Mouse (Mus musculus) embryonic fibroblast, embryonic 13.5 days (primary cell): Measurements from ENCODE around the gene Pet100. TPM values are rescaled to one million over a fixed set of nuclear protein-coding genes. Genes with fewer than 3 reads are reported as not detected.

Source experiments
- H3K27ac ChIP-seq: 2 replicates; pipeline ENCODE4 v1.5.1; 2012; ENCODE audit warnings: low read length, control low read depth, inconsistent platforms; ENCODE audit not compliant: insufficient read depth
- H3K4me1 ChIP-seq: 2 replicates; pipeline ENCODE4 v1.6.1; 2011; ENCODE audit warnings: low read length; ENCODE audit not compliant: control insufficient read depth, insufficient read depth
- H3K4me3 ChIP-seq: 2 replicates; pipeline ENCODE4 v1.5.1; 2011; ENCODE audit warnings: mild to moderate bottlenecking, control low read depth, low read length; ENCODE audit not compliant: insufficient read depth
- CTCF ChIP-seq: IDR thresholded peaks from 2 replicates; pipeline ENCODE4 v1.5.1; 2011; ENCODE audit warnings: mild to moderate bottlenecking, control low read depth, low read length, moderate library complexity, borderline replicate concordance; ENCODE audit not compliant: insufficient read depth
- POLR2A ChIP-seq: IDR thresholded peaks from 2 replicates; pipeline ENCODE4 v1.6.1; 2011; ENCODE audit warnings: low read depth, mild to moderate bottlenecking, control low read depth, low read length, moderate library complexity
- polyA plus RNA-seq: library from polyadenylated mRNA; stranded (reverse); fragments of >200 nt; gene quantifications from 2 replicates; pipeline ENCODE4 v1.2.4, GENCODE M21; 2011; ENCODE audit warnings: low read depth; ENCODE audit not compliant: missing spikeins, insufficient read length

Pet100 gene
- polyA plus RNA-seq, 1 experiment, result 73.1 TPM

DNA sequence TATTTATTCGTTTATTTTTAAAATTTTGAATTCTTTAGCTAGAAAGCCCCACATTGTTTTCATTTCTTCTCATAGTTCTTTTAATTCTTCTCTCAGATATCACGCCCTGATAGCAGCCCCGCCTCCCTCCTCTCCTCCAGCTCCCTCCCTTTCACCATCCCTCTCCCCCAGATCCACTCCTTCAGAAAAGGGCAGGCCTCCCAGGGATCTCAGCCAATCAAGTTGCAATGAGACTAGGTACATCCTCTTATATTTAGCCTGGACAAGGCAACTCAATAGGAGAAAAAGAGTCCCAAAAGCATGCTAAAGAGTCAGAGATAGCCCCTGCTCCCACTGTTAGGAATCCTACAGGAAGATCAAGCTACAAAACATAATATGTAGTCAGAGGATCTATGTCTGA is 53.3 kb downstream of the Pet100 start:
- H3K27ac ChIP-seq, result no peak overlapping the region
- H3K4me3 ChIP-seq, result no peak overlapping the region
- TF ChIP-seq POLR2A, result no peak
- no peak for TF ChIP-seq CTCF
- H3K4me1 ChIP-seq, result no peaks in the 10 kb centered on the region

Other genes with a start within 250 kb of the Pet100 start
- gene Arhgef18, start 228.5 kb upstream of the Pet100 start, polyA plus RNA-seq, result 19.8 and 21.2 TPM in 2 replicates
- gene Pex11g, start 153.9 kb upstream of the Pet100 start, polyA plus RNA-seq, result 3.8 and 5.9 TPM in 2 replicates
- gene Tex45, start 150.7 kb upstream of the Pet100 start, polyA plus RNA-seq, result not detected in 2 replicates
- 27.2 and 28.5 TPM in 2 replicates for gene Zfp358, start 128.4 kb upstream of the Pet100 start, polyA plus RNA-seq
- 48.1 and 58.9 TPM in 2 replicates for gene Mcoln1, start 121.1 kb upstream of the Pet100 start, polyA plus RNA-seq
- gene Pnpla6, start 106.2 kb upstream of the Pet100 start, polyA plus RNA-seq, result 16.5 and 28.0 TPM in 2 replicates
- gene C330021F23Rik, start 53.6 kb upstream of the Pet100 start, polyA plus RNA-seq, result not detected in 2 replicates
- not detected in 2 replicates for gene Camsap3, start 34.3 kb upstream of the Pet100 start, polyA plus RNA-seq
- 21.7 and 25.0 TPM in 2 replicates for gene Xab2, start 232 bp upstream of the Pet100 start, polyA plus RNA-seq
- not detected in 2 replicates for gene Pcp2, start 4.0 kb downstream of the Pet100 start, polyA plus RNA-seq
- gene Stxbp2, start 9.4 kb downstream of the Pet100 start, polyA plus RNA-seq, result 29.7 and 34.7 TPM in 2 replicates
- not detected in 2 replicates for gene Retn, start 34.2 kb downstream of the Pet100 start, polyA plus RNA-seq
- gene Mcemp1, start 44.2 kb downstream of the Pet100 start, polyA plus RNA-seq, result not detected in 2 replicates
- 2.7 and 3.3 TPM in 2 replicates for gene Fcor, start 50.8 kb downstream of the Pet100 start, polyA plus RNA-seq
- 15.7 and 16.6 TPM in 2 replicates for gene Trappc5, start 54.8 kb downstream of the Pet100 start, polyA plus RNA-seq
- gene Fcer2a, start 72.6 kb downstream of the Pet100 start, polyA plus RNA-seq, result not detected in 2 replicates
- gene Clec4g, start 99.1 kb downstream of the Pet100 start, polyA plus RNA-seq, result not detected in 2 replicates
- gene Cd209a, start 127.4 kb downstream of the Pet100 start, polyA plus RNA-seq, result not detected in 2 replicates
- not detected in 2 replicates for gene Cd209e, start 232.8 kb downstream of the Pet100 start, polyA plus RNA-seq